Mouse (Mus musculus): ENCODE results near the gene Creb3l1. TPM values are rescaled to one million over a fixed set of nuclear protein-coding genes. Genes with fewer than 3 reads are reported as not detected.
A peak's percentile ranks its signal among the peaks of the same experiment; 100 is the strongest.

Creb3l1 gene
- polyA plus RNA-seq, 1 experiment, result 1.7 TPM

DNA sequence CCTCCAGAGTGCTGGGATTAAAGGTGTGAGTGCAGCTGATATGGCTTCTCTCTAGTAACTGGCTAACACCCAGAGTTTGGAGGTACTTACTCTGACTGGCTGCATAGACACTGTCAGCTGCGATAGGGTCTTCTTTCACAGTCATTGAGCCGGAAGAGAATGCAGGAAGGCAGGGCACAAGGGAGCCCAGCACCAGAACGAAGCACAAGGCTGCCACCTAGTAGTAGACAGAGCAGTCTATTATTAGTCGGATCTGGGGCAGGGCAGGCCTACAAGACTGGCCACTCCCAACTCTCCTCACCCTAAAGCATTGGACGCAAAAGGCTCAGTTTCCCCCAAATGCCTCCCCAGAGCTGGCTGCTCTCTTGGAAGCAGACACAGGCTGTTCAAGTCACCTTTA is 38.2 kb downstream of the Creb3l1 start:
- TF ChIP-seq CTCF (IDR thresholded peaks at IDR 0.05; ENCODE audit: control insufficient read depth, insufficient read depth, low read length) (peak; percentile 69), POLR2A (IDR thresholded peaks at IDR 0.05; ENCODE audit: borderline replicate concordance, control insufficient read depth, low read depth, low read length) (no peak)
- no peak overlapping the region for H3K4me3 ChIP-seq (replicated peaks; ENCODE audit: control insufficient read depth, low read depth, low read length)
- H3K27ac ChIP-seq (ENCODE audit: control insufficient read depth, insufficient read depth, low read depth, low read length, poor library complexity), result peak overlapping the region; percentile 11; the same call in 1 of the 2 replicates
- WGBS, result 4% methylated on average over 5 of the region's 5 CpGs
- peaks cover 3% of the 10 kb centered on the region for H3K4me1 ChIP-seq (ENCODE audit: control insufficient read depth, insufficient read depth, low read length)

DNA sequence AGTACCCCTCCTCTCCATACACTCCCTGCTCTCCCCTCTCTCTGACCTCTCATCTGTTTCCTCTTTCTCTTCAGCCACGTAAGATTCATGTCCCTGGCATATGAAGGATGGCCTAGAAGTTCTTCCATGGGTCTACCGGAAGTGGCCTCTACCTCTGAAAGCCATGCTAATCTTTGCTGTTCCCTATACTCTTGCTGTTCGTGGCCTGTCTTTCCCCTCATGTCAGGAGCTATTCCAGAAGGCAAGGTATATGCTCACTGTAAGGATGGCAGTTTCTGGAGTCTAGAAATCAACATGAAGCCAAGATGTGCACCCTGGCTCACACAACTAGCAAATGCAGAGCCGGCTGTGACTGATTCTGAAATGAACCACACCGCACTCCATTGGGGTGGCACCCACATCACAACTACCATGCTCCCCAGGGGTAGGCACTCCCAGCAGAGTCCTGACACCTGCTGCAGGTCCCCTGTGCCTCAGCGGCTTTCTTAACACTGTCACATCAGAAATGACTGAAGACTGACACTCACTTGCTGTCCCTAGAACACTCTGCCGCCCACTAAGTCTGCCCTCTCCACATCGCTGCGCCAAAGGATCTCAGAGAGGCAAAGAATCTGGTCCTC is 39.3 kb downstream of the Creb3l1 start:
- Histone ChIP-seq H3K4me1 (ENCODE audit: control insufficient read depth, insufficient read depth, low read length) (peaks cover 3% of the 10 kb centered on the region), H3K27ac (ENCODE audit: control insufficient read depth, insufficient read depth, low read depth, low read length, poor library complexity) (peak overlapping the region; percentile 56), H3K4me3 (replicated peaks; ENCODE audit: control insufficient read depth, low read depth, low read length) (no peak overlapping the region)
- TF ChIP-seq CTCF (IDR thresholded peaks at IDR 0.05; ENCODE audit: control insufficient read depth, insufficient read depth, low read length) (no peak), POLR2A (IDR thresholded peaks at IDR 0.05; ENCODE audit: borderline replicate concordance, control insufficient read depth, low read depth, low read length) (no peak)
- 39% methylated on average over 9 of the region's 9 CpGs for WGBS

DNA sequence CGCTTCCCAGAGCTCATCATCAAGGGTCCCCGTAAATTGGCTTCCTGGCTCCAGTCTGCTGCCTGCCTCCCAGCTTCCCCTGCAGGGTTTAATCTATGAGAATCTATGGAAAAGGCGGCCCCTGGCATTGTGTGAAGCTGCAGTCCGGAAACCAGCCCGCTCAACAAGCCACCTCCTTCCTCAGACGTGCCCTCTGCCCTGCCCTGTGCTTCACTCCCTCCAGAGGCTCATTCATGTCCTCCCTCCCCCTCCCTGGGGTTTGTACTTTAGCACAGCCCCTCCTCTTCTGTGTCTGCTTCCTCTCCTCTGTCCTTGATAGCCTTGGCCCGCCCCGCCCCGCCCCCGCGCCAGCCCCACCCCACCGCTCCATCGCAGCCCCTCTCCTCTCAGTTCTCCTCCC is 39.9 kb downstream of the Creb3l1 start:
- TF ChIP-seq POLR2A (IDR thresholded peaks at IDR 0.05; ENCODE audit: borderline replicate concordance, control insufficient read depth, low read depth, low read length) (peak; percentile 54; the same call in 1 of the 2 replicates), CTCF (IDR thresholded peaks at IDR 0.05; ENCODE audit: control insufficient read depth, insufficient read depth, low read length) (peak; percentile 9; the same call in 1 of the 2 replicates)
- Histone ChIP-seq H3K27ac (ENCODE audit: control insufficient read depth, insufficient read depth, low read depth, low read length, poor library complexity) (peak overlapping the region; percentile 69), H3K4me3 (replicated peaks; ENCODE audit: control insufficient read depth, low read depth, low read length) (peak overlapping the region; percentile 21), H3K4me1 (ENCODE audit: control insufficient read depth, insufficient read depth, low read length) (peaks cover 3% of the 10 kb centered on the region)
- 2% methylated on average over 10 of the region's 13 CpGs for WGBS

DNA sequence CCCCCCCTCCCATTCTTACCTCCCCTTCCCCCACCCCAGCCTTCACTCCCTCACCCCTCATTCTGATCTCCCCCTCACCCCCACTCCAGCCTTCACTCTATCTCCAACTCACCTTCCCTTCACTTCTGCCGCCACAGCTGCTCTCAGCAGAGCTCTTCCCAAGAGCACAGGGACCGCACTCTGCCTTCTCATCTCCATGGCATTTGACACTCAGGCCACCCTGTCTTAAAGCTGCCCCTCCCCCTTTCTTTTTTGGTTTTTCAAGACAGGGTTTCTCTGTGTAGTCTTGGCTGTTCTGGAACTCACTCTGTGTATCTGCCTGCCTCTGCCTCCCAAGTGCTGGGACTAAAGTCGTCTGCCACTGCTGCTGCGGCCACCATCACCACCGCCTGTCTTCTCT is 43.5 kb downstream of the Creb3l1 start:
- TF ChIP-seq POLR2A (IDR thresholded peaks at IDR 0.05; ENCODE audit: borderline replicate concordance, control insufficient read depth, low read depth, low read length) (no peak), CTCF (IDR thresholded peaks at IDR 0.05; ENCODE audit: control insufficient read depth, insufficient read depth, low read length) (no peak)
- 77% methylated on average over 5 of the region's 5 CpGs for WGBS
- H3K4me1 ChIP-seq (ENCODE audit: control insufficient read depth, insufficient read depth, low read length), result peaks cover 3% of the 10 kb centered on the region
- H3K27ac ChIP-seq (ENCODE audit: control insufficient read depth, insufficient read depth, low read depth, low read length, poor library complexity), result no peak overlapping the region
- no peak overlapping the region for H3K4me3 ChIP-seq (replicated peaks; ENCODE audit: control insufficient read depth, low read depth, low read length)

GRCm38 (mm10) chr2:91980245-91980644 is 44.1 kb downstream of the Creb3l1 start:
- Histone ChIP-seq H3K27ac (ENCODE audit: control insufficient read depth, insufficient read depth, low read depth, low read length, poor library complexity) (no peak overlapping the region), H3K4me1 (ENCODE audit: control insufficient read depth, insufficient read depth, low read length) (peaks cover 3% of the 10 kb centered on the region), H3K4me3 (replicated peaks; ENCODE audit: control insufficient read depth, low read depth, low read length) (no peak overlapping the region)
- TF ChIP-seq CTCF (IDR thresholded peaks at IDR 0.05; ENCODE audit: control insufficient read depth, insufficient read depth, low read length), result no peak
- no peak for TF ChIP-seq POLR2A (IDR thresholded peaks at IDR 0.05; ENCODE audit: borderline replicate concordance, control insufficient read depth, low read depth, low read length)
- 70% methylated on average over 4 of the region's 4 CpGs for WGBS

DNA sequence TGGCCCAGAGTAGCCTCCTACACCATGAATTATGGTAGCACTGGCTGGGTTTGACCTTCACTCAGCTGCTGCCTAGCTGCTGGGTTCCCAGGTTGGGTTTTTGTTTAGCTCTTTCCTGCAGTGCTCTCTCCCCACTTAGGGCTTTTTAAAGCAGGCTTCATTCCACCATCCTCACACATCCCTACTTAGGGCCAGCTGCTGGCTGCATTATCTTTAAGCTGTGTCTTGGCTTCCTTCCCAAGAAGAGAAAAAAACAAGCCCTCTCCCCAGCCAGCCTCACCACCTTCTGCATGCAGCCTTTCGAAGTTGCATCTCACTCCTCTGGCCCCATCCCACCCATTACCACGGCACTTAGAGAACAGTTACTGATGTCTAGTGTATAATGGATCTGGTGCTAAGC is 45.8 kb downstream of the Creb3l1 start:
- TF ChIP-seq POLR2A (IDR thresholded peaks at IDR 0.05; ENCODE audit: borderline replicate concordance, control insufficient read depth, low read depth, low read length), result no peak
- TF ChIP-seq CTCF (IDR thresholded peaks at IDR 0.05; ENCODE audit: control insufficient read depth, insufficient read depth, low read length), result no peak
- Histone ChIP-seq H3K4me3 (replicated peaks; ENCODE audit: control insufficient read depth, low read depth, low read length) (no peak overlapping the region), H3K27ac (ENCODE audit: control insufficient read depth, insufficient read depth, low read depth, low read length, poor library complexity) (no peak overlapping the region), H3K4me1 (ENCODE audit: control insufficient read depth, insufficient read depth, low read length) (no peaks in the 10 kb centered on the region)
- WGBS, result 47% methylated on average over 2 of the region's 2 CpGs

GRCm38 (mm10) chr2:91977960-91978359 is 46.3 kb downstream of the Creb3l1 start:
- Histone ChIP-seq H3K4me1 (ENCODE audit: control insufficient read depth, insufficient read depth, low read length) (no peaks in the 10 kb centered on the region), H3K27ac (ENCODE audit: control insufficient read depth, insufficient read depth, low read depth, low read length, poor library complexity) (no peak overlapping the region), H3K4me3 (replicated peaks; ENCODE audit: control insufficient read depth, low read depth, low read length) (no peak overlapping the region)
- WGBS, result 32% methylated on average over 4 of the region's 4 CpGs
- TF ChIP-seq CTCF (IDR thresholded peaks at IDR 0.05; ENCODE audit: control insufficient read depth, insufficient read depth, low read length) (no peak), POLR2A (IDR thresholded peaks at IDR 0.05; ENCODE audit: borderline replicate concordance, control insufficient read depth, low read depth, low read length) (no peak)

GRCm38 (mm10) chr2:91975581-91976541 is 48.4 kb downstream of the Creb3l1 start, which contains the start of gene Dgkz:
Dgkz (minus strand) TSS chr2:91975864.
- Histone ChIP-seq H3K27ac (ENCODE audit: control insufficient read depth, insufficient read depth, low read depth, low read length, poor library complexity) (no peak within 1 kb of the TSS), H3K4me3 (replicated peaks; ENCODE audit: control insufficient read depth, low read depth, low read length) (no peak within 1 kb of the TSS), H3K4me1 (ENCODE audit: control insufficient read depth, insufficient read depth, low read length) (no peaks in the 10 kb centered on the region)
- 4% methylated on average over 79 of the region's 79 CpGs for whole genome bisulfite sequencing
- TF ChIP-seq POLR2A (IDR thresholded peaks at IDR 0.05; ENCODE audit: borderline replicate concordance, control insufficient read depth, low read depth, low read length) (no peak), CTCF (IDR thresholded peaks at IDR 0.05; ENCODE audit: control insufficient read depth, insufficient read depth, low read length) (no peak)
